In genomic region chr19:31762411-31763245, GRCm38 (mm10) we compare ENCODE assay signal across 9 mouse cellular contexts. TPM values are rescaled to one million over a fixed set of nuclear protein-coding genes. Genes with fewer than 3 reads are reported as not detected.
A peak's percentile ranks its signal among the peaks of the same experiment; 100 is the strongest.
DNase-seq lines count a peak whose midpoint lies in the region; ATAC-seq lines count a peak whose summit lies in the region.
"Had no signal": no experiment of that assay in that cellular context is flagged by ENCODE, and none has a peak within 500 bp of the region (broad histone marks: within the 10 kb centered on the region; RNA-seq: fewer than 3 reads in every experiment).

No protein-coding gene starts in this region.

- peaks cover 53% of the 10 kb centered on the region for H3K4me1 ChIP-seq in megakaryocyte, embryonic 14.5 days

- peak; percentile 65 for DNase-seq in fibroblast of lung, adult 2 months (ENCODE audit: low read depth)
- peak; percentile 78 to 82 for DNase-seq in heart, postnatal 10 days
- peak; percentile 64 to 76 for DNase-seq in kidney, postnatal 36 days
- DNase-seq in testis, postnatal 14 days (ENCODE audit: low spot score) = peak; percentile 8
- DNase-seq in right cerebral cortex, adult 18-20 months = no peak

- H3K36me3 ChIP-seq in megakaryocyte, embryonic 14.5 days (replicated peaks; ENCODE audit: low read length) = no peaks in the 10 kb centered on the region

- H3K4me3 ChIP-seq in megakaryocyte, embryonic 14.5 days (replicated peaks) = peak overlapping the region; percentile 91

- no peaks in the 10 kb centered on the region for H3K9me3 ChIP-seq in megakaryocyte, embryonic 14.5 days

- intact Hi-C loops in heart, postnatal 10 days (cut with DNase I) = loop anchor here (10.0 kb wide), 2 partner anchors 1208 to 1518 kb away; no protein-coding TSS in a partner anchor

- H3K27me3 ChIP-seq in megakaryocyte, embryonic 14.5 days (replicated peaks) = no peaks in the 10 kb centered on the region

- no peak for ATAC-seq in megakaryocyte, adult 5-6 weeks (ENCODE audit: poor library complexity, severe bottlenecking)
- ATAC-seq in megakaryocyte-erythroid progenitor cell, adult 5-6 weeks (replicated peaks; ENCODE audit: low FRiP score, low TSS enrichment, poor library complexity, severe bottlenecking) = 0 out of 2 replicates have a peak, but pooled peaks have one; percentile 13
- ATAC-seq: Patski had no signal

RNA-seq across cellular contexts. Expression of gene Prkg1, which starts 2.2 kb away (rescaled TPM):
- 0.58 and 1.1 TPM in 2 replicates for polyA plus RNA-seq in megakaryocyte, embryonic 14.5 days (2012; ENCODE audit: insufficient read depth, low replicate concordance)
- total RNA-seq in megakaryocyte, adult 5-6 weeks (2015) = 0.05 and 0.11 TPM in 2 replicates
- total RNA-seq in megakaryocyte, adult 5-6 weeks (2017) = 0.11 and 0.12 TPM in 2 replicates
- total RNA-seq in heart, postnatal 10 days (2021) = 10 to 100 TPM; 20.8 to 25.6 TPM
- total RNA-seq in megakaryocyte-erythroid progenitor cell, adult 5-6 weeks (2014; fragmentation: Nextera tagmentation) = 1.8 and 4.1 TPM in 2 replicates
- 0.47 and 8.5 TPM in 2 replicates for total RNA-seq in megakaryocyte-erythroid progenitor cell, adult 5-6 weeks (2017)
- polyA plus RNA-seq: Patski had no signal
